Mouse (Mus musculus): ENCODE data around the gene Gm9.
A peak's percentile ranks its signal among the peaks of the same experiment; 100 is the strongest.
"Not testable (repeated sequence)": the region's sequence is repeated elsewhere in the genome, so short reads cannot be mapped to it uniquely, and the experiment has no call there.

Gm9 gene

GRCm38 (mm10) chrX:37210941-37211340 is at the start of gene Gm9:
Gene Gm9 (minus strand): TSS chrX:37211041.
- DNase-seq = no peak

GRCm38 (mm10) chrX:37249619-37250018 is 38.8 kb upstream of the Gm9 start, which contains the start of gene Rhox3a:
Gene Rhox3a (plus strand): TSS chrX:37249919.
- not testable (repeated sequence) for DNase-seq

DNA sequence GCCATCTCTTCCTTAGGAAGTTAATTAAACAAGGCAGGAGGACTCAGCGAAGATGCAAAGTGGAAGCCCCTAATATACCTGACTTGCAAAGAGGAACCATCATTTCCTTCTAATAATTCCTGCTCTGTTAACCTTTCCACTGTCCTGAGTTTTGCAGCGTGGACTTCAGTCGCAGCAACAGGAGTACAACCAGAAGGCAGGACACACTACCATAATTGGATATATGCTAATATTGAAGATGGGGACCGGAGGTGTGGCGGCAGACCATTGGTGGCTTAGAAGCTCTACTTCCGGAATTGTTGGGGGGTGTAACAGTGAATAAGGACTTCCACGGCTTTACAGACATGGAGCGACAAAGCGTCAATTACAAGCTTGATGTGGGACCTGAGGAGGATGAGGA is 33.8 kb upstream of the Gm9 start, which contains the start of gene Rhox2a:
Rhox2a (plus strand) TSS at position 301 of the 400 bp plus-strand sequence.
- not testable (repeated sequence) for DNase-seq

- DNase-seq = not testable (repeated sequence)
Measured at GRCm38 (mm10) chrX:37222158-37222557, 11.3 kb upstream of the Gm9 start, which contains the start of gene Rhox1. Gene Rhox1 (minus strand): TSS chrX:37222258.

GRCm38 (mm10) chrX:37198676-37199075 is 12.2 kb downstream of the Gm9 start:
- DNase-seq = no peak

DNA sequence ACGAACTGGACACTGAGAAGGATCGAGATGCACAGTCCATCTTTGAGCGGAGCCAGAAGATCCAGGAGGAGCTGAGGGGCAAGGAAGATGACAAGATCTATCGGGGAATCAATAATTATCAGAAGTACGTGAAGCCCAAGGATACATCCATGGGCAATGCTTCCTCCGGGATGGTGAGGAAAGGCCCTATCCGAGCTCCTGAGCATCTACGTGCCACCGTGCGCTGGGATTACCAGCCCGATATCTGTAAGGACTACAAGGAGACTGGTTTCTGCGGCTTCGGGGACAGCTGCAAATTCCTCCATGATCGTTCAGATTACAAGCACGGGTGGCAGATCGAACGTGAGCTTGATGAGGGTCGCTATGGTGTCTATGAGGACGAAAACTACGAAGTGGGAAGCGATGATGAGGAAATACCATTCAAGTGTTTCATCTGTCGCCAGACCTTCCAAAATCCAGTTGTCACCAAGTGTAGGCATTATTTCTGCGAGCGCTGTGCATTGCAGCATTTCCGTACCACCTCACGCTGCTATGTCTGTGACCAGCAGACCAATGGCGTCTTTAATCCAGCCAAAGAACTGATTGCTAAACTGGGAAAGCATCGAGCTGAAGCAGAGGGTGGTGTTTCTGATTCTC is 19.0 kb downstream of the Gm9 start:
- DNase-seq = peak; percentile 2

DNA sequence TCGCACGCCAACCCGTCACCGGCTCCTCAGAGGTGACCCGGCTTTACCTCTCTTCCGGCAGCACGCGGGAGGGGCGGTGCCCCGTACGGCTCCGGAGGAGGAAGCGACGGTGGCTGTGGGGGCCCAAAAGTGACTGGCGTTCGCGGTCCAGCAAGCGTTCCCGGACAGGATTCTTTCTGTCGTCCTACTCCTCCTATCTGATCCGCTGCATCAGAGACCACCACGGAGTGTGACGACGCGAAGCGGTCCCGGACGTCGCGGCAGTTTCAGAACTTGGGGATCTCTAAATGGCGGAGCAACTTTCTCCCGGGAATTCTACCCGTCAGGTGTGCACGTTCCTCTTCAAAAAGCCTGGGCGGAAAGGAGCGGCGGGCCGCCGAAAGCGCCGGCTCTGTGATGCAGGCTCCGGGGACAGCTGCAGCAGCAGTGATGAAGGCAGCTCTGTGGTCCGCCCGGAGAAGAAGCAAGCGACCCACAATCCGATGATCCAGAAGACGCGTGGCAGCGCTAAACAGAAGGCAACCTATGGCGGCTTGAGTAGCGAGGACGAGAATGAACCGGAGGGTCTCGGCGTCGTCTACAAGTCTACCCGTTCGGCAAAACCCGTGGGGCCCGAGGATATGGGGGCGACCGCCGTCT is 19.6 kb downstream of the Gm9 start, which contains the start of the genes Ndufa1 and Rnf113a1:
Ndufa1 (minus strand) TSS at position 59 of the 639 bp plus-strand sequence.
Rnf113a1 (plus strand) TSS at position 141 of the 639 bp plus-strand sequence.
- DNase-seq = peak; percentile 88

DNA sequence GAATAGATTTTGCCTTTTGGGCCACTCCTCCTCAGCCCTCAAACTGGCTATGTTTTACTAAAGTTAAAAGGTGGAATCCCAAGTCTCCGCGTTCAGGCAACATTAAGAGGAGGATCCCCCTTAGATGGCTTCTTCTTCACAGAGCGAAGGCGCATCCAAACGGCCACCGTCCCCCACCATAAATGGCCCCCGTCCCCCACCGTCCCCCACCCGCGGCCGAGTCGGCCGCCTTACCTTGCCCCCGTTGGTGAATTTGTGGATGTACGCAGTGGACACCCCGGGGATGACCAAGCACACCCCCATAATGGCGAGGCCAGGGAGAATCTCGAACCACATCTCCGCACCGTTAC is 20.1 kb downstream of the Gm9 start:
- DNase-seq = no peak

DNA sequence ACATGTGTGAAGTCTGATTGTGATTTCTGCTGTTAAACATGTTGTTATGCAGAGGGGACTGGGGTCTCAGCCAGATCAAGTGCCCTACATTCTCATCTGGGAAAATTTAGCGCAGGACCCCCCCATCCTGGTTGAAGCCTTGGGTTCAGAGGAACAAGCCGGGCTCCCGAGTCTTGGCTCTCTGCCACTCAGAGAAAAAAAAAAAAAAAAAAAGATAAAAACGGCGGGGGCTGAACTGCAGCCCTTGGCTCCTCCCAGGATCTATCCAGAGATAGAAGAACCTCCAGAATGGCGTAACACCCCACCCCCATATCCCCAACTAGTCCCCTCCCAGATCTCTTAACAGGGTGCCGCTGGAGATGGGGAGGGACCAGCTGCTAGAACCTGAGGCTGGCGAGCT is 26.4 kb downstream of the Gm9 start:
- not testable (repeated sequence) for DNase-seq

GRCm38 (mm10) chrX:37168742-37169141 is 42.1 kb downstream of the Gm9 start, which contains the start of gene Akap14:
Gene Akap14 (minus strand): TSS chrX:37168842.
- no peak for DNase-seq

DNA sequence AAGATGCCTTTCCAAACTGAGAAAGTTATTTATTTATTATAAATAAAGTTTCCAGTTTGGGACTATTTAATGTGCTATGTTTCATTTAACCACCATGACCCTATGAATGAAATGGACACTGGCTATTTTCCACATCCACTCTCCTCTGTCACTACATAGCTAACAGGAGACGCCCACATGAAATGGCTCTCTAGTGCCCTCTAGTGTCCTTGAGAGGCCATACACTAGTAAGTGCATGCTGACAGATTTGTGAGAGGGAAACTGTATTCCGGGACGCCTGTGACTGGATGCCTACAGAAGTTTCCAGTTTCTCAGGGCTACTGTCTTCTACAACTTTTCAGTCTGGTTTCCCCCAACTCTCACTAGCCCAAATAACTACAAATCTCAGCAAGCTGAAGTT is 43.8 kb downstream of the Gm9 start:
- DNase-seq = peak; percentile 45

- DNase-seq = no peak
Measured at GRCm38 (mm10) chrX:37163115-37163514, 47.7 kb downstream of the Gm9 start.

GRCm38 (mm10) chrX:37161169-37161568 is 49.7 kb downstream of the Gm9 start:
- no peak for DNase-seq
